Mouse (Mus musculus) neural tube, embryonic 10.5 days (tissue): ENCODE measurements around the gene Cwf19l1.

Source experiments
- DNase-seq: peaks from one replicate; pipeline ENCODE4 v3.0.0-alpha.2; 2017; ENCODE audit warnings: low spot score; ENCODE audit errors: extremely low spot score

The Cwf19l1 gene

GRCm38 (mm10) chr19:44063773-44064172, 71.9 kb downstream of the Cwf19l1 start:
- no peak for DNase-seq

- DNase-seq, result no peak
Observed at GRCm38 (mm10) chr19:44060226-44060625, 75.5 kb downstream of the Cwf19l1 start.
